Mouse (Mus musculus): ENCODE measurements around the gene Acap1.
A peak's percentile ranks its signal among the peaks of the same experiment; 100 is the strongest.
"Not testable (repeated sequence)": the region's sequence is repeated elsewhere in the genome, so short reads cannot be mapped to it uniquely, and the experiment has no call there.

The Acap1 gene

DNA sequence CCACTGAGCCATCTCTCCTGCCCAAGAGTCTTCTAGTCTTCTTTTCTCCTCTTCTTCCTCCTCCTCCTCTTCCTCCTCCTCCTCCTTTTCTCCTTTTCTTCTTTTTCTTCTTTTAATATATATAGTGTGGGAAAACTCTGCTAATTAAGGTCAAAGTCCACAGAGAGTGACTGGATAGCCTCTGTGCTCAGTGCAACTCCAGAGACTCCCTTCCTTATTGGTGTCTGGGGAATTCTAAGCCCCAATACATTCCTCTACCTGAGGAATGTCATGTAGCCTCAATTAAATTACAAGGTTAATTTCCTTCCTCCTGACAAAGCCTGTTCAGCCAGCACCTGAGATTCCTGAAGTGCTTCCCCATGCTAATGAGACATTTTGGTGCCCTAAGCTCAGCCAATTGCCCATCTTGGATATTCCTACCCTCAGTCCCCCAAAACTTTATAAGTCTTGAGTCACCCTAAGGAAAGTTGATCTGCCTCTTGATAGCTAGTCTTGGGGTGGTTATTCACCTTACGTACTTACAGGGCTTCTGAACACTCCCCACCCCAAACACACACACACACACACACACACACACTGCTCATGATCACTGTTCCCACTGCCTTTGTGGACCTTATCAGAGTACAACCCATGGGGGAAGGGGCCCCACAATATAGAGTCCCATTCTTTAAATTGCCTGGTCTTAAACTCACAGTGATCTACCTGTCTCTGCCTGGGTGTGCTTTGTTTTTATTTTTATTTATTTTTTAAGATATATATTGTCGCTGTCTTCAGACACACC is 24.9 kb downstream of the Acap1 start:
- DNase-seq, result no peak

DNA sequence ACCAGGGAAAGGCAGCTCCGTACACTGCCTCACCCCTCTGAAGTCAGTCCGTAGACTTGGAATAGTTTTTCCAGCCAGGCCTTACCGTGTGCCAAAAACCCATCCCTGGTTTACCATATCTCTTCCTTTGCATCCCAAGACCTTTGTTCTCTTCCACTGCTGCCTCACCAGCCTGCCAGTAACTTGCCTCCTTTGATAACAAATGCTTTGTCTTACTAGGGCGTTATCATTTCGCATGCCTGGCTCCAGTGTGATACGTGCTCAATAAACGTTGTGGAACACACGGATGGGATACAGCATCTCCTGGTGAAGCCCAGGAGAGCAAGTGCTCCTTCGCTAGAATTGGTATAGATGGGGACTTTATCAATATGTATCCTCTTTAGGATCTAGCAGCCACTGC is 28.0 kb downstream of the Acap1 start:
- no peak for DNase-seq

DNA sequence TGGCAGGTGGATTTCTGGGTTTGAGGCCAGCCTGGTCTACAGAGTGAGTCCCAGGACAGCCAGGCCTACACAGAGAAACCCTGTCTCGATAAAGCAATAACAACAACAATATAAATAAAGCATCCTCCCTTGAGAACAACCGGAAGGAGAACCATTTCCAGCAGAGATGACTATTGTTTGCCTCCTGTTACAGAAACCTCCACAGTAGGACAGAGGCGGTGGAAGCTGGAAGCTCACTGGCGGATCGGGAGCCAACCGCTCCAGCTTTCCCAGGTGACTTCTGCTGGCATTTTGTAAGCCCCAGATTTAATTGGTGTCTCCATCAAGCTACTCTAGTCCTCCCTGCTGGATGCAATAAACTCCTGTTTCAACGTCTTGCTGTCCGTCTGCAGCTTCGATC is 29.8 kb downstream of the Acap1 start:
- DNase-seq, result no peak

DNA sequence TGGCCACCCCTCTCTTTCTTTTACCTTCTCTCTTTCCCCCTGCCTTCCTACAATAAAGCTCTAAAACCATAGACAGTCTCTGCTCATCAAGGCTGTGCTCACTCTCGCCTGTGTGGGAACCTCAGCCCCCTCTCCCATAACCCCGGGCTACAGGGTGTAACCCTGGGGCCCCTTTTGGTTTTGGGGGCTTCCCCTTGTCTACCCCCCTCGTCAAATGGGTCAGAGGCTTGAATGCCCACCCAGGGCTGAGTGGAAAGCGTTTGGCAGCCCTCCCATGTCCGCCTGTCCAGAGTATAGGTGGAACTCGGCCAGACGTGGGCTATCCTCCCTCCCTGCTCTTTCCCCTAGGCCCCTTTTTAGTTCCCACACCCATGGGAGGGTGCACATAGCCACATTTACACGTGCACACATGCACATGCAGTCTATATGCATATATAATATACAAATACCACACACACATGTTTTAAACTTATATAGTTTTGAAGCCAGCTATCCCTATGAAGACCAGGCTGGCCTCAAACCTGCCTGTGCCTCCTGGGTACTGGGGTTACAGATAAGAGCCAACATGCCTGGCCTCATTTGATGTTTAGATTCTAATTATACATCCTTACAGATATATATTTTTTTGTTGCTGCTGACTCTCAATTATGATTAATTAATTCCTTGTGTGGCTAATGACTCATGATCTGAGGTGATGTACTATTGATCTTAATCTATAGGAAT is 31.0 kb downstream of the Acap1 start:
- no peak for DNase-seq

DNA sequence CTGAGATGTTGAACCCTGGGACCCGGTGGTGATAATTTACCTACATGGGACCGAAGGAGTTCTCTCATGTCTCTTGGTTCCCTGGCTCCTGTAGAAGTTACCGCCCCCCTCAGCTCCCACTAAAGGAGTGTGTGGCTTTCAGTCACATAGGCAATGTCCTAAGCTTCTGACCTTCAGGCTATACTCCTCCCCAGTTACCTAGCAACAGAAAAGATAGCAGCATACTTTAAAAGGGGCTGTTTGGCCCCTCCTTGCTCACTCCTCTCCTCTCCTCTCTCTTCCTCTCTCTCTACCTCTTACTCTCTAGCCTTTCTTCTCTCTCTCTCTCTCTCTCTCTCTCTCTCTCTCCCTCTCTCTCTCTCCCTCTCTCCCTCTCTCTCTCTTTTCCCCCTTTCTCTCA is 31.6 kb downstream of the Acap1 start:
- not testable (repeated sequence) for DNase-seq

DNA sequence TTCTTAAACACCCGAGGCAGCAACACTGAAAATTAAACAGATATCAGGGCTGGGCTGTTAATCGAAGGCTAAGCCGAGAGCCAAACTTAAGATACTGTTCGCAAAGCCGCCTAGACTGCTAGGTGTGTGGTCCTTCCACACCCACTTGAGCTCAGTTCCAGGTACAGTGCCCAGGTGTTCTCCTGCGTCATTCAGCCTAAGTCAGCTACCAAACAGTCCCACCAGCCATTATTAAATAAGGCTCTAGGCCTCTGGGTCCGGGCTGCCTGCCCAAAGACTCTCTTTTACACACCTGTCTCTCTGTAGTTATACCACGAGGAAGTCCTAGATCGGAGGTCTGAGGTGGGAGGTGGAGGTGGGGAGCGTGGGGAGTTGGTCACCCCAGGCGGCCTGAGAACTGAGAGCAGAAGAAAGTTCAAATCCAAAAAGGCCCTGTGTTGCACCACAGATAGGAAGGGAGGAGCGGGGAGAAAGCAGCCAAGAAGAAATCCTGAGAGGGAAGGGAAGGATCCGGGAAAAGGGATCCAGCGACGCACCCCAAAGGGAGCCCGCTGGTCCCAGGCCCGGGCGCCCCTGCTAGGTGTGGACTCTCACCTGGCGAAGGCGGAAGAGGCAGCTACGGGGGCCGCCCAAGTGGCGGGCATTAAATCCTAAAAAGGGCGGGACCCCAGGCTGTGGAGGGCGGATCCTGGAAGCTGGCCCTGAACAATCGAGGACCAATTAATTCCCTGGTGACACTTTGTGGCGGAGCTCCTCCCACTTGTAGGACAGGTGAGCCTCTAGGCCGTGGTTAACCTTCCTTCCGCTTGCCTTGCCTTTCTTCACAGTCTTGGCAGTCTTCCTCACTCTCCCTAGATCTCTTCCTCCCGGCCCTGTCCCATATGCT is 37.0 kb downstream of the Acap1 start, which contains the start of gene Tnk1:
Tnk1 (minus strand) TSS at position 618 of the 886 bp plus-strand sequence.
- no peak for DNase-seq

DNA sequence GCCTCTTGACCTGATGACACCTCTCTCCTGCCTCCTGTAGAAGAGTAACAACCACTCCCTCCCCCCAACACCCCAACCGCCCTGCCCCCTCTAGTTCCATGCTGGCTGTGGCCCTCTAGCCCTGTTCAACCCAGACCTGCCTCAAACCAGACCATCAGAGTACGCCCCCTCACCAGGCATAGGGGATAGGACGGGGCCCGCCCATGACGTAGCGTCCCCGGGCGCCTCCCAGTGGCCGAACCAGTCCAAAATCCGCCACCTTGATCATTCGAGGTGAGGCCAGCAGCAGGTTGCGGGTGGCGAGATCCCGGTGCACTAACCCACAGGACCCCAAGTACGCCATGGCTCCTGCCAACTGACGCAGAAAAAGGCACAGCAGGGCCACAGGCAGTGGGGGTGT is 40.0 kb downstream of the Acap1 start:
- peak; percentile 77 to 78 for DNase-seq

DNA sequence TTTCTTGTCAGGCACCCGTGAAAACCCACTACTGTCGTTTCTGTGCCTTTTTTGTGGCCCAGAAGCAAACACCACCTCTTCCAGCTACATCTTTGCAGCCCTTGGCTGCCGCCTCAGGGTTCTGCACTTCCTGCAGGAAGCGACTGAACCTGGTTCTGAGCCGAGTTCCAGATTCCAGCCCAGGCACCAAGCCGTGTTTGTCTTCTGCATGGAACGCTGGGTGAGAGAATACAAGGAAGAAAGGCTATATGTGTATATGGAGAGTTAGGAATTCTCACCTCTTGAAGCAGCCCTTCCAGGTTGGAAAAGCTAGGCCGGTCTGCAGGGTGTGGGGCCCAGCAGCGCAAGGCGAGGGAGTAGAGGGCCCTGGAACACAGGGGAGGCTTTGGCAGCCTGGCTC is 40.7 kb downstream of the Acap1 start:
- no peak for DNase-seq

DNA sequence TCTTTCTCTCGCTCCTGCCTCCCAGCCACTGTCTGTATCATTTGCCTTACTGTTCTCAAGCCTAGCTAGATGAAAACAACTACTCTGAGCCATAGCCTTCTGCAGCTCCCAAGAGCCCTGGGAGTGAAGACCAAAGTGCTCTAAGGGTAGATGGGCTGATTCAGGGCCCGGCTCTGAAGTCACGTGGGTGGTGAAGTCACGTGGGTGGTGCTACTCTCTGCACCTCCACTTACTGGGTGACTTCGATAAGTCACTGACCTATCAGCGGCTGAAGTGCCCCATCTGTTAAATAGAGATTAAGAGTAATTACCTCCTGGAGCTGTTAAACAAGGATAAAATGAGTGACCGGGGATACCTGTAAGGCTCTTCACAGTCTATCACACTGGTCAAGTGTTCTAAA is 41.3 kb downstream of the Acap1 start:
- DNase-seq, result no peak

DNA sequence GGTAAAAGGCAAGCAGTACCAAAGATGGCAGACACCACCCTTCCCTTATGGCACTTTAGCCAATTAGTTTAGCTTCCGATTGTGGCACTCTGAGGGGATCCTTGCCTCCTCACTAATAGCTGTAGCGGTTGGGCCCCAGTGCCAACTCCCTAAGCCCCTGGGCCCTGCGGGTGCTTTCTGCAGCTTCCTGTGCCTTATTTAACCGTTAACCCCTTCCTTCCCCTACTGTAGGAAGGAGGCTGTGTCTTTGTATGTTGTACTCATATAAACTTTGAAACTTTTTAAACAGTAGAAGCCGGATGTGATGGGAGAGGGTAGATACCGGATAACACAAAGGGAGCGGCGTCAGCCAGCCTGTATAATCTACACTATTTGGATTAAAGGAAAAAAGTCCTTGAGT is 44.6 kb downstream of the Acap1 start:
- no peak for DNase-seq

DNA sequence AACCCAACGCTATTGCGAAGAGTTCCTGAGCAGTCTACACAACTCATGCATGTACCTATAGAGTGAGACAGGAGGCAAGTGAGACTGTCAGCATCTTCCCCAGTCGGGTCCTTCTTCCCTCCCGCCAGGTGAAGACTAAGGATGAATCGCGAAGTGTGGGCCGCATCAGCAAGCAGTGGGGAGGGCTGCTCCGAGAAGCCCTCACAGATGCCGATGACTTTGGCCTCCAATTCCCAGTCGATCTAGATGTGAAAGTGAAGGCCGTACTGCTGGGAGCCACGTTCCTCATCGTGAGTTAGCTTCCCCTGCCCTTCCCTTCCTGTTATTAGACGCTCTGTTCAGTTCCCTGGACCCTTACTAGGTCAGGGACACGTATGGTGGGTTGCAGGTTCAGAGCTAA is 45.5 kb downstream of the Acap1 start:
- no peak for DNase-seq

DNA sequence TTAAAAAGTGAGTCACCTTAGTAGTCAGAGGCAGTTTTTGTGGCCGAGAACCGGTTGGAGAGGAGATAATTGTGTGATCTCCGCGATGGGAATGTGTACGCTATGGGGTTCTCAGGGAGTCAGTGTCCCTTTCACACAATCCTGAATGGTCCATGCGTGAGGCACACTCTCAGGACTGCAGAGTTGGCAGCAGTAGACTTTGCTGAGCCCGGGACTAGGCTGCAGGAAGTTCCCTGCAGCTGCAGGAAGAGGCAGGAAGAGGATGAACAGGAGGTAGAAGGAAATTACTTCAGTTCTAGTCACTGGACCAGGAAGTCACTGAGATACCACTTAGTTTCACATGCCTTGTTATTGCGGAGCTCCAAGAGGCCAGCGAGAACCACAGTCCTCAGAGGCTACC is 46.2 kb downstream of the Acap1 start:
- DNase-seq, result no peak

DNA sequence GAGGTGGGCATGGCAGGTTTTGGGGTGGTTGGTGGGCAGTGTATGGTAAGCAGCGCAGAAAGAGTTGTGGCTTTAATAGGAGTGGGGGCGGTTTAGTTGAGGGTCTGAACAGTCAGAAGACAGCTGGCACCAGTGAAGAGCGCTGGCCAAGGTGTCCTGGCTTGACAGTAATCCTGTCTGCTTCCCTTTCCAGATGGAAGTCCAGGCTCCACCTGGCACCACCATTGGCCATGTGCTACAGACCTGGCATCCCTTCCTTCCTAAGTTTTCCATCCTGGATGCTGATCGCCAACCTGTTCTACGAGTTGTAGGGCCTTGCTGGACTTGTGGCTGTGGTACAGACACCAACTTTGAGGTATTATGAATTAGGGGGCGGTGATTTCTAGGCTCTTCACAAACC is 47.3 kb downstream of the Acap1 start:
- DNase-seq, result peak; percentile 87 to 88

DNA sequence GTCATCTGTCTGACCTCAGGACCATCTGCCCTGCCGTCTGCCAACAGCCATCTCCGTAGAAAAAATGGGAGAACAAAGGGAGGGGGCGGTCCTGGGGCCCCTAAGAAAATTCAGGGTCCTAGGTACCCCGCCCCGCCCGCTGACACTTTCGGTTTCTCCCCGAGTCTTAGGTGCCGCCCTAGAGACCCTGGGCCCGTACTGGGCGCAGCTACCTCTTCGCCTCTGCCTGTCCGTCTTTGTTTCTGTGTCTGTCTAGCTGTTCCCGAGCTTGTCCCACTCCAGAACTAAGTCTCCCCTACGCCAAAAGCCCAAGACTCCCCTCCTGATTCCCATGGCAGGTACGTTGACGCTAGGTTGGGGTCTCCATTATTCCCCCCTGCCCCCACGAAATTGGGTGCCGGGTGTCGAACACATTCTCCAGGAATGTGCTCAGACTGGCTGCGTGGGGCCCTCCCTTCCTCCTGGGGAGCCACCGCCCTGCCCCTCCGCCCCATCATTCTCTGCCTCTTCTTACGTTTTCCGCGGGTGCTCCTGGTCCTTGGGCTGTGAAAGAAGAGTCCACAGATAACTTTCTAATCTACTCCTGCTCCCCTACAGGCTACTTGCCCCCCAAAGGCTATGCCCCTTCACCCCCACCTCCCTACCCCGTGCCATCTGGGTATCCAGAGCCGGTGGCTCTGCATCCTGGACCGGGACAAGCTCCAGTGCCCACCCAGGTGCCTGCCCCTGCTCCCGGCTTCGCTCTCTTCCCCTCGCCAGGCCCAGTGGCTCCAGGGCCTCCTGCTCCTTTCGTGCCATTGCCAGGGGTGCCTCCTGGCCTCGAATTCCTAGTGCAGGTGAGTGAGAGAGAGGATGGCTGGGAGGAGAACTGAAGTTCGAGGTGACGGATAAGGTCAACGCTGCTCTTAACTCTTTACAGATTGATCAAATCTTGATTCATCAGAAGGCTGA is 48.3 kb downstream of the Acap1 start:
- DNase-seq, result peak; percentile 53 to 64

DNA sequence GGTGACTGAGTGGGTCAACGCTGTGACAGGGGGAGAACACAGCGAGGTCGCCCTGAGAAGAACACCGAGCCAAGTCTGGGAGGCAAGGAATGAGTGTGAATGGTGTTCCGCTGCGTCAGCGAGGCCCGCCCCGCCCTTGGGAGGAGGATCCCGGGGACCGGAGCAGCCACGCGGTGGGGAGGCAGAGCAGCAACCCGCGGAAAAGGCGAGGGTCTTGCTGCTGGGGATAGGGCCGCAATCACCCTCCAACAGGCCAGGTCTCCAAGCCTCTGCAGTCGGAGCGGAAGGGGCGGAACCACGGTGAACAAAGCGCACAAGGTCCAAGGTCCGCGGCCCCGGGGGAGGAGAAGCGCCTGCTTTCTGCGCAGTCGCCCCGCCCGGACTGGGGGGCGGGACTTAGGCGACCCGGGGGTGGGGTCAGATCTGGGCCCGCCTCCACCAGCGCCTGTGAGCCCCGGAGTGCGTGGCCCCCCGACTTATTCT is 49.1 kb downstream of the Acap1 start, which contains the start of gene Plscr3:
Plscr3 (plus strand) TSS at position 179 of the 483 bp plus-strand sequence.
- peak; percentile 97 to 98 for DNase-seq

DNA sequence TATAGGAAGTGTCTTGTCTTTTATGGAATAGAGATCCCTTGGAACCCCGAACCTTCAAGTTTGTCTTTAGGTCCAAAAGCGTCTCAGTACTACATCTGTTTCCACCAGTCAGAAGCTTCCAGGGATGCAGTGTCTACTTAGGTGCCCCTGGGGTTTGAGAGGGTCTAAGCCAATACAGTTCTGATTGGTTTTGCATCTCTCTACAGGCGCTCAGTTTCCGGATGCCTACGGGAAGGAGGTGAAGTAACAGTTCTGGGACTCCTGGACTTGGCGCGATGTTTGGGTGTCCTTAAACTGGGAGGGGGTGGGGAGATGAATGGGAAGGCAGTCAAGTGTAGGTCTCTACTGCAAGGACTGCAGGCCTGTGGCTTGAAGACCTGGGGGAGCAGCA is 56.6 kb downstream of the Acap1 start:
- DNase-seq, result peak in 1 of 2 experiments; percentile 48

DNA sequence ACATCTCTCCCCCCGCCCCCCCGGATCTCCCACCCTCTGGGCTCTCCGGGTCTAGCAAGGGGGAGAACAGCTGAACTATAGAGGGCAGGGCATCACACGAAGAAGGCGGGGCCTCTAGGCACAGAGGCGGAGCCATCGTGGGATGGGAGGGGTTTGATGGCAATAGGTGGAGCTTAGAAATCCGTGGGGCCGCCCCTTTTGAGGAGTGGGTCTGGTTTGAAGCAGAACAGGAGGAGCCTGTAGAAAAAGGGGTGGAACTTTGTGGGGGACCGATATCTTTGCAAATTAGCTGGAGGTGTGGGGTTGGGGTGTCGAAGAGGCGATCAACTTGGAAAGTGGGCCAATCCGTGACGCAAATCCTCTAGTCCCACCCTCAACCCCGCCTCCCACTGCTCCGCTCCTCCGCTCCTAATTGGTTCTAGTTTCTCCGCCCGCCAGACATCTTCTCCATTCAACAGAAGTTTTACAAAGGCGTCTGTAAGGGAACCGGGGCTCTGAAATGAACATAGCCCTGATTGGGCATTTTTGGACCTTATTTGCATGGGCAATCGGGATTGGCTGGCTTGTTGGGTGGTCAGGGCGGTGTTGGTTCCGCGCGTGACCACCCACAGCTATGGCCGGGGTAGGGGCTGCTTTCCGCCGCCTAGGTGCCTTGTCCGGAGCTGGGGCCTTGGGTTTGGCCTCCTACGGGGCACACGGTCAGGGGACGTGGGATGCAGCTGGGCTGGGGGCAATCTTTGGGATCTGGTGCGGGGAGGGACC is 57.2 kb downstream of the Acap1 start, which contains the start of gene Tmem256:
Tmem256 (plus strand) TSS at position 563 of the 762 bp plus-strand sequence.
- DNase-seq, result peak; percentile 98 to 99

DNA sequence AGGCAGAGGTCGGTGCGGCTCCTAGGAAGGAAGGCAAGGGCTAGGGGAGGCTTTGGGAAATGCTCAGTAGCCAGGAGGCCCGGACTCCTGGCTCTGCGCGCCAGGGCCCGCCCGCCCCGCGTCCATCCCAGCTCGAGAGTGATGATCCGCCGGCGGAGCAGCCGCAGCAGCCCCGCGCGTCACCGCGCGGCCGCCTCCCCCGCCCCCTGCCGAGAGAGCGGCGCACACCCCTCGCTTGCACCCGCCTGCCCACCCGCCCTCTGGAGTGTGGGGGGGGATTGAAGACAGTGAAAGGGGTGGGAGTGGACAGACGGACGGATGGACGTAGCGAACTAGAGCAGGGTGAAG is 57.8 kb downstream of the Acap1 start, which contains the start of gene Nlgn2:
Nlgn2 (minus strand) TSS at position 181 of the 348 bp plus-strand sequence.
- peak; percentile 94 to 95 for DNase-seq

DNA sequence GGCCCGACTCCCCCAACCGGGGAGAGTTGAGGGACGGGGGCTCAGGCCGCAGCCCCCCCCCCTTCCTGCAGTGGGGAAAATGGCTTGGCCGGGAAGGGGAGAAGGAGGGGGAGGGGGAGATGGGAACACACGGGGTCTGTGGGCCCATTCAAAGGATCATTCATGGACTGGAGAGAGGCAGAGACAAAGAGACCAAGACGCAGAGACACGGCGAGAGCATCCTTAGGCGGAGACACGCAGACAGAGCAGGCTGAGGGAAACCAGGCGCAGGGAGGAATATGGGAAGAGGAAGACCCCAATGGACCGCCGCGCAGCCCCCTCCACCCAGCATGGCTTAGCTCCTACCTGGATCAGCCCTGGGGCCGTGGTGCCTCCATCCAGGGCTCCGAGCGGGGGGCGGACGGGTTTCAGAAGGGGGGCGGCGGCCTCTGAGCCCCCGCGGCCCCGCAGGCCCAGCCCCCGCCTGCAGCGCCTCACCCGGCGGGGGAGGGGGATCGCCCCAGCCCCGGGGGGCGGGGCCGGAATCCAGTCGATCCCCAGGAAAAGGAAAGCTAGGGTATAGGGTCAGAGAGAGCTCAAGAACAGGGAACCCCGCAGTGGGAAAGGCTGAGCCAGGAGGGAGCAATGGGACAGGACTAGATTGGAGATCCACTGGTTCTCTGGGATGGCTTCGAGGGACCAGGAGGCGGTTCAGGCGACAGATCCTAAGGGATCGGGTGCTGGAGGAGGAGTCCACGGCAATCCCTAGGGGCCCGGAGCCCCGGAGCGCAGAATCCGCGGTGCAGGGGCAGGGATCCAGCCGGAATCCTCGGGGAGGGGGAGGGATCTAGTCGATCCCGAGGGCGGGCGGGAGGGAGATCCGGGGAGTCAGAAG is 58.4 kb downstream of the Acap1 start:
- DNase-seq, result peak; percentile 71 to 73

DNA sequence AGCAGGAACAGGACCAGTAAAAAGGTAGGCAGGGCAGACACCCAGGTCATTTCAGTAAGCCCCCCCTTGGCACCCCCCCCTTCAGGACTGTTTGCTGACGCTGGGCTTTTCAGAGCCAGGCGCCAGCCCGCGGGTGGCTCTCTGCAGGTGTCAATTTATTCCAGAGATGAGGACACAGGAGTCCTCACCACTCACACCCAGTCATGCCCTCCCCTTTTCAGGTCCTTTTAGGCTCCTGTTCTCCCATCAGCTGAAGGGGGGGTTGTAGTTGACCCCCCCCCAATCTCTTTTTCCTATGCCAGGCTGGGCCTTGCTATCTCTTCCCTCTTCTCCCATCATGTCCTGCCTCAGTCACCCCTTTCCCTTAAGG is 59.4 kb downstream of the Acap1 start:
- DNase-seq, result peak in 1 of 2 experiments; percentile 56
